Mouse (Mus musculus): ENCODE data around the gene Dcst2. TPM values are rescaled to one million over a fixed set of nuclear protein-coding genes. Genes with fewer than 3 reads are reported as not detected.

Dcst2 gene
- total and polyA plus RNA-seq, 3 experiments: 0.06 TPM; not detected in 2

GRCm38 (mm10) chr3:89394006-89394893 is 32.5 kb downstream of the Dcst2 start, which contains the start of gene Zbtb7b:
Gene Zbtb7b, minus strand, starts transcription at chr3:89394776.
- H3K4me3 ChIP-seq (ENCODE audit: control insufficient read depth in 1 of 2, insufficient read depth in 1 of 2, low read depth in 2 of 2, low read length in 2 of 2): peak within 1 kb of the TSS; percentile 75 to 78
- H3K36me3 ChIP-seq (ENCODE audit: control insufficient read depth in 1 of 2, insufficient read depth in 2 of 2, low read length in 2 of 2): peaks cover 0 to 24% of the 10 kb centered on the region in 2 experiments; a peak in 2 of 4 replicates
- H3K27ac ChIP-seq (ENCODE audit: control insufficient read depth, low read depth, low read length): peak within 1 kb of the TSS; percentile 75
- no peaks in the 10 kb centered on the region for H3K9me3 ChIP-seq (replicated peaks; ENCODE audit: insufficient read depth, low read length)
- H3K9ac ChIP-seq (ENCODE audit: control insufficient read depth, low read depth, low read length, poor library complexity, severe bottlenecking): peak within 1 kb of the TSS; percentile 73
- DNase-seq (ENCODE audit: low read depth, low spot score): peak; percentile 92
- H3K79me2 ChIP-seq (ENCODE audit: control insufficient read depth, insufficient read depth, low read length, poor library complexity): peaks cover 16% of the 10 kb centered on the region
- H3K27me3 ChIP-seq (ENCODE audit: control insufficient read depth in 1 of 2, insufficient read depth in 2 of 2, low read length in 2 of 2): no peaks in the 10 kb centered on the region
- H3K4me1 ChIP-seq (ENCODE audit: control insufficient read depth in 1 of 2, insufficient read depth in 2 of 2, low read length in 2 of 2): peaks cover 14 to 28% of the 10 kb centered on the region in 2 experiments
- TF ChIP-seq MAZ (IDR thresholded peaks at IDR 0.05; ENCODE audit: low read depth, low read length) (no peak), ZMIZ1 (IDR thresholded peaks at IDR 0.05; ENCODE audit: low read depth, low read length) (peak; percentile 60), NELFE (IDR thresholded peaks at IDR 0.05; ENCODE audit: low read depth, low read length) (peak; percentile 26), BHLHE40 (IDR thresholded peaks at IDR 0.05; ENCODE audit: borderline replicate concordance, low read depth, low read length) (peak; percentile 37; the same call in 1 of the 2 replicates), ZKSCAN1 (IDR thresholded peaks at IDR 0.05; ENCODE audit: low read depth, low read length) (0 out of 2 replicates have a peak, but pooled peaks have one; percentile 34), E2F4 (IDR thresholded peaks at IDR 0.05; ENCODE audit: borderline replicate concordance, low read depth, low read length) (0 out of 2 replicates have a peak, but pooled peaks have one; percentile 63), TBP (IDR thresholded peaks at IDR 0.05; ENCODE audit: low read depth, low read length) (0 out of 2 replicates have a peak, but pooled peaks have one; percentile 7), SMC3 (IDR thresholded peaks at IDR 0.05; ENCODE audit: low read depth, low read length) (no peak), SIN3A (IDR thresholded peaks at IDR 0.05; ENCODE audit: low read length) (no peak; the same call in 1 of the 2 replicates), MAX (IDR thresholded peaks at IDR 0.05; ENCODE audit: low read length) (peak; percentile 38), UBTF (IDR thresholded peaks at IDR 0.05; ENCODE audit: borderline replicate concordance, insufficient read depth, low read depth, low read length) (no peak), RAD21 (IDR thresholded peaks at IDR 0.05; ENCODE audit: low read depth, low read length) (no peak; the same call in 1 of the 2 replicates), CHD2 (IDR thresholded peaks at IDR 0.05; ENCODE audit: low read length) (0 out of 2 replicates have a peak, but pooled peaks have one; percentile 26), POLR2A (IDR thresholded peaks at IDR 0.05; ENCODE audit: control insufficient read depth in 1 of 2, insufficient read depth in 1 of 2, low read depth in 1 of 2, low read length in 2 of 2, poor library complexity in 1 of 2) (peak in 1 of 2 experiments; percentile 40; a peak in 2 of 4 replicates), TCF12 (IDR thresholded peaks at IDR 0.05; ENCODE audit: low read depth, low read length) (peak; percentile 38; the same call in 1 of the 2 replicates), CHD1 (IDR thresholded peaks at IDR 0.05; ENCODE audit: low read depth, low read length) (0 out of 2 replicates have a peak, but pooled peaks have one; percentile 75), ETS1 (IDR thresholded peaks at IDR 0.05; ENCODE audit: low read depth, low read length) (peak; percentile 24), MAFK (IDR thresholded peaks at IDR 0.05; ENCODE audit: borderline replicate concordance, low read depth, low read length) (no peak), USF2 (IDR thresholded peaks at IDR 0.05; ENCODE audit: borderline replicate concordance in 1 of 2, insufficient read depth in 1 of 2, low read depth in 1 of 2, low read length in 2 of 2) (no peak), ZNF384 (IDR thresholded peaks at IDR 0.05; ENCODE audit: low read depth, low read length) (0 out of 2 replicates have a peak, but pooled peaks have one; percentile 16), MXI1 (IDR thresholded peaks at IDR 0.05; ENCODE audit: low read depth, low read length) (peak; percentile 65), GATA1 (IDR thresholded peaks at IDR 0.05; ENCODE audit: low read depth, low read length) (no peak), NRF1 (IDR thresholded peaks at IDR 0.05; ENCODE audit: insufficient read depth, low read depth, low read length, poor library complexity, severe bottlenecking) (0 out of 2 replicates have a peak, but pooled peaks have one; percentile 14), ELF1 (IDR thresholded peaks at IDR 0.05; ENCODE audit: low read depth, low read length) (no peak; the same call in 1 of the 2 replicates), MEF2A (IDR thresholded peaks at IDR 0.05; ENCODE audit: extremely low read depth, insufficient replicate concordance, low read depth, low read length, poor library complexity, severe bottlenecking) (peak; percentile 46; the same call in 1 of the 2 replicates), KAT2A (conservative IDR thresholded peaks at IDR 0.05; ENCODE audit: low read depth, low read length) (no peak; the same call in 1 of the 2 replicates), CTCF (IDR thresholded peaks at IDR 0.05 in 2 of 3, conservative IDR thresholded peaks at IDR 0.05 in 1 of 3; ENCODE audit: control insufficient read depth in 1 of 3, insufficient read depth in 1 of 3, low read depth in 2 of 3, low read length in 3 of 3, poor library complexity in 1 of 3, severe bottlenecking in 1 of 3) (peak in 2 of 3 experiments; percentile 7 to 20; a peak in 2 of 6 replicates), GABPA (IDR thresholded peaks at IDR 0.05; ENCODE audit: low read depth, low read length) (no peak), MYC (IDR thresholded peaks at IDR 0.05; ENCODE audit: low read depth, low read length) (peak; percentile 34; the same call in 1 of the 2 replicates), USF1 (IDR thresholded peaks at IDR 0.05; ENCODE audit: low read depth, low read length) (no peak), TAL1 (IDR thresholded peaks at IDR 0.05; ENCODE audit: low read length) (no peak), POLR2AphosphoS5 (IDR thresholded peaks at IDR 0.05; ENCODE audit: borderline replicate concordance, low read depth, low read length) (no peak), JUND (IDR thresholded peaks at IDR 0.05; ENCODE audit: low read depth, low read length) (no peak)
